Mouse (Mus musculus) heart, embryonic 10.5 days (tissue): ENCODE measurements around the gene Pde11a. TPM values are rescaled to one million over a fixed set of nuclear protein-coding genes. Genes with fewer than 3 reads are reported as not detected.

ENCODE experiments used
- DNase-seq: peaks from one replicate; pipeline ENCODE4 v3.0.0-alpha.2; 2017; ENCODE audit warnings: low spot score
- H3K27ac ChIP-seq: fragments of 300-500 bp; sonication (generic); 2 replicates; pipeline ENCODE4 v1.5.1; 2016; ENCODE audit warnings: mild to moderate bottlenecking
- H3K27me3 ChIP-seq: fragments of 300-500 bp; sonication (generic); 2 replicates; pipeline ENCODE4 v1.6.1; 2016; ENCODE audit warnings: mild to moderate bottlenecking; ENCODE audit not compliant: poor library complexity, insufficient read depth, severe bottlenecking
- H3K36me3 ChIP-seq: fragments of 300-500 bp; sonication (generic); 2 replicates; pipeline ENCODE4 v1.6.1; 2016; ENCODE audit warnings: mild to moderate bottlenecking, moderate library complexity
- H3K4me1 ChIP-seq: fragments of 300-500 bp; sonication (generic); 2 replicates; pipeline ENCODE4 v1.6.1; 2016; ENCODE audit warnings: mild to moderate bottlenecking
- H3K4me3 ChIP-seq: fragments of 300-500 bp; sonication (generic); 2 replicates; pipeline ENCODE4 v1.5.1; 2016; ENCODE audit warnings: mild to moderate bottlenecking, moderate library complexity
- H3K9me3 ChIP-seq: fragments of 300-500 bp; sonication (generic); 2 replicates; pipeline ENCODE4 v1.6.1; 2016; ENCODE audit warnings: mild to moderate bottlenecking, moderate library complexity
- WGBS: fragments of 180-500 bp; shearing (Covaris S2); methylation state at CpG from one replicate; pipeline ENCODE4 v1.1.7; 2016; 5-methylcytosine and 5-hydroxymethylcytosine counted together
- polyA plus RNA-seq: library from polyadenylated mRNA; unstranded; fragments of >200 nt; fragmentation: Nextera tagmentation; extraction: Ambion mirVana; gene quantifications from 2 replicates; pipeline ENCODE4 v1.2.1, GENCODE M21; 2016

Gene Pde11a
- polyA plus RNA-seq, 1 experiment from 2014 or later = 0.62 TPM

GRCm38 (mm10) chr2:76097284-76097683 lies 241.3 kb downstream of the Pde11a start:
- Histone ChIP-seq H3K4me1 (peaks cover 13% of the 10 kb centered on the region), H3K27me3 (peaks cover 9% of the 10 kb centered on the region; the same call in 1 of the 2 replicates), H3K36me3 (no peaks in the 10 kb centered on the region), H3K27ac (no peak overlapping the region), H3K9me3 (no peaks in the 10 kb centered on the region), H3K4me3 (no peak overlapping the region)
- 79% methylated on average over 8 of the region's 8 CpGs for WGBS
- no peak for DNase-seq

- H3K27me3 ChIP-seq = peaks cover 9% of the 10 kb centered on the region; the same call in 1 of the 2 replicates
- no peak overlapping the region for H3K27ac ChIP-seq
- no peaks in the 10 kb centered on the region for H3K9me3 ChIP-seq
- 86% methylated on average over 5 of the region's 5 CpGs for WGBS
- no peak overlapping the region for H3K4me3 ChIP-seq
- H3K4me1 ChIP-seq = peaks cover 13% of the 10 kb centered on the region
- H3K36me3 ChIP-seq = no peaks in the 10 kb centered on the region
- peak; percentile 60 for DNase-seq
Measured at GRCm38 (mm10) chr2:76095861-76096260, 242.7 kb downstream of the Pde11a start.

DNA sequence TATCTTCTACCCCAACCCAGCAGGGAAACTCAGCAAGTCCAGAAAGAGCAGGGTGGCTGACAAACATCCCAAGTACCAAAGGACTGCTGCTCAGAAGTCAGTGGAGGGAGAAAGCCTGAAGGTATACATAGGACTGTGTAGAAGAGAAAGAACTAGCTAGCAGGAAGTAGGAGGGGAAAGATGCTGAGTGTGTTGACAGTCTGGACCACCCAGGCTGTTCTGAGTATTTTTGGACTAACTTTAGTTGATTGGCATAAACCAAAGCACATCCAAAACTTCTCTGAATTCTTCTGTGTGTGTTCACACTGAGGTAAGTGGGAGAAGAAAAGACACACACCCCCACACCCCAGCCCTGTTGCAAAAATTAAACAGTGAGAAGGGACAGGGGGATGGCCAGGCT lies 248.1 kb downstream of the Pde11a start:
- Histone ChIP-seq H3K27ac (no peak overlapping the region), H3K4me3 (no peak overlapping the region), H3K9me3 (no peaks in the 10 kb centered on the region), H3K36me3 (no peaks in the 10 kb centered on the region), H3K4me1 (peaks cover 11% of the 10 kb centered on the region; the same call in 1 of the 2 replicates), H3K27me3 (no peaks in the 10 kb centered on the region)
- DNase-seq = peak; percentile 41

GRCm38 (mm10) chr2:76088844-76089243 lies 249.7 kb downstream of the Pde11a start:
- 60% methylated on average over 4 of the region's 4 CpGs for WGBS
- H3K9me3 ChIP-seq = no peaks in the 10 kb centered on the region
- no peaks in the 10 kb centered on the region for H3K27me3 ChIP-seq
- DNase-seq = no peak
- no peak overlapping the region for H3K4me3 ChIP-seq
- no peak overlapping the region for H3K27ac ChIP-seq
- peaks cover 14% of the 10 kb centered on the region; the same call in 1 of the 2 replicates for H3K4me1 ChIP-seq
- no peaks in the 10 kb centered on the region for H3K36me3 ChIP-seq

GRCm38 (mm10) chr2:76088413-76088812 lies 250.2 kb downstream of the Pde11a start:
- no peaks in the 10 kb centered on the region for H3K9me3 ChIP-seq

DNA sequence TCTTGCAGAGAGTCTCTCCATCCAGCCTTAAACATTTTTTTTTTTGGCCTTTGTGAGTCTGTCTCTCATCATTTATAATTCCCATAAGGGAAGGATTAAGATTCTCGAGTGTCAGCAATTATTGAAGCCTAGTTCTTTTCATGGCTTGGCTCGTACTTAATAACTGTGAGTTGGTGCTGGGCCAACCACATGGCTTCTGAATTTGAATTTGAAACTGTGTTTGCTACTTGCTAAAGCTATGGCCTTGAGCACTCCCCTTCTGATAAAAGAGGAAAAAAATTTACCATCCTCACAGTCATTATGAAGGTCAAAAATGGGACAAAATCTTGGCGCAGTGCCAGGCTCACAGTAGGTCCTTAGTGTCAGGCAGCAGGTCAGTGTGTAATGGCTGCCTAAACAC lies 251.4 kb downstream of the Pde11a start:
- no peaks in the 10 kb centered on the region for H3K9me3 ChIP-seq
- H3K27ac ChIP-seq = no peak overlapping the region
- H3K4me3 ChIP-seq = no peak overlapping the region
- H3K27me3 ChIP-seq = no peaks in the 10 kb centered on the region
- 79% methylated on average over 3 of the region's 3 CpGs for WGBS
- no peak for DNase-seq
- peaks cover 23% of the 10 kb centered on the region; the same call in 1 of the 2 replicates for H3K4me1 ChIP-seq
- H3K36me3 ChIP-seq = no peaks in the 10 kb centered on the region

More at GRCm38 (mm10) chr2:76088413-76088812, 250.2 kb downstream of the Pde11a start:
- Histone ChIP-seq H3K36me3 (no peaks in the 10 kb centered on the region), H3K27ac (no peak overlapping the region), H3K4me1 (peaks cover 19% of the 10 kb centered on the region; the same call in 1 of the 2 replicates), H3K27me3 (no peaks in the 10 kb centered on the region), H3K4me3 (no peak overlapping the region)
- WGBS = 53% methylated on average over 5 of the region's 5 CpGs
- DNase-seq = no peak

GRCm38 (mm10) chr2:76084982-76085381 lies 253.6 kb downstream of the Pde11a start:
- Histone ChIP-seq H3K4me1 (peaks cover 25% of the 10 kb centered on the region), H3K9me3 (no peaks in the 10 kb centered on the region), H3K27me3 (no peaks in the 10 kb centered on the region), H3K36me3 (no peaks in the 10 kb centered on the region), H3K4me3 (no peak overlapping the region), H3K27ac (no peak overlapping the region)
- no peak for DNase-seq
- WGBS = 82% methylated on average over 4 of the region's 4 CpGs

GRCm38 (mm10) chr2:76083901-76084300 lies 254.7 kb downstream of the Pde11a start:
- WGBS = 46% methylated on average over 3 of the region's 3 CpGs
- Histone ChIP-seq H3K9me3 (no peaks in the 10 kb centered on the region), H3K27me3 (no peaks in the 10 kb centered on the region), H3K36me3 (no peaks in the 10 kb centered on the region), H3K27ac (no peak overlapping the region), H3K4me1 (peaks cover 25% of the 10 kb centered on the region), H3K4me3 (no peak overlapping the region)
- DNase-seq = no peak

GRCm38 (mm10) chr2:76083396-76083795 lies 255.2 kb downstream of the Pde11a start:
- Histone ChIP-seq H3K36me3 (no peaks in the 10 kb centered on the region), H3K4me3 (no peak overlapping the region), H3K9me3 (no peaks in the 10 kb centered on the region), H3K27ac (no peak overlapping the region), H3K4me1 (peaks cover 21% of the 10 kb centered on the region), H3K27me3 (no peaks in the 10 kb centered on the region)
- WGBS = 91% methylated on average over 2 of the region's 2 CpGs
- no peak for DNase-seq

- no peak overlapping the region for H3K4me3 ChIP-seq
- no peak overlapping the region for H3K27ac ChIP-seq
- no peaks in the 10 kb centered on the region for H3K9me3 ChIP-seq
- 44% methylated on average over 5 of the region's 5 CpGs for WGBS
- no peak for DNase-seq
- peaks cover 17% of the 10 kb centered on the region for H3K4me1 ChIP-seq
- H3K27me3 ChIP-seq = no peaks in the 10 kb centered on the region
- no peaks in the 10 kb centered on the region for H3K36me3 ChIP-seq
Measured at GRCm38 (mm10) chr2:76081991-76082390, 256.6 kb downstream of the Pde11a start.

GRCm38 (mm10) chr2:76080549-76080948 lies 258.0 kb downstream of the Pde11a start:
- Histone ChIP-seq H3K27me3 (no peaks in the 10 kb centered on the region), H3K9me3 (no peaks in the 10 kb centered on the region), H3K36me3 (no peaks in the 10 kb centered on the region), H3K4me3 (no peak overlapping the region), H3K4me1 (peaks cover 17% of the 10 kb centered on the region), H3K27ac (no peak overlapping the region)
- DNase-seq = no peak
- 66% methylated on average over 3 of the region's 3 CpGs for WGBS

DNA sequence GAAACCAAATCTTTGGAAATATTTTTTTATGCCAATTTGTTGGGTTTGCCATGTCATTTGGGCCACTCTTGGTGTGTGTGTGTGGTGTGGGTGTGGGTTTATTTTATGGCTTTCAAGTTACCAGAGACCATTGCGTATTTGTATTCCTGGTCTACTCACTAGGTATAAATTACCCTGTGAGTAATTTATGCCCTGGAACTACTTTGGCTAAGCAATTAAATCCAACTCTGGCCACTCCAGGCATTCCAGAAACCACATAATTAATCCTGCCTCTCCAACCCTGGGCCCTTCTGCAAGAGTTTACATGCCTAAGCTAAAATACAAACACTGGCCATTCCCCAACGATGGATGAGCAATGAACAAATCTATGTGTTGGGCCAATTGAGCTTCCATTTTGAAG lies 261.7 kb downstream of the Pde11a start:
- no peaks in the 10 kb centered on the region for H3K9me3 ChIP-seq
- H3K4me1 ChIP-seq = peaks cover 2% of the 10 kb centered on the region; the same call in 1 of the 2 replicates
- no peak overlapping the region for H3K4me3 ChIP-seq
- no peak for DNase-seq
- WGBS = 80% methylated on average over 2 of the region's 2 CpGs
- no peak overlapping the region for H3K27ac ChIP-seq
- H3K36me3 ChIP-seq = no peaks in the 10 kb centered on the region
- H3K27me3 ChIP-seq = no peaks in the 10 kb centered on the region

DNA sequence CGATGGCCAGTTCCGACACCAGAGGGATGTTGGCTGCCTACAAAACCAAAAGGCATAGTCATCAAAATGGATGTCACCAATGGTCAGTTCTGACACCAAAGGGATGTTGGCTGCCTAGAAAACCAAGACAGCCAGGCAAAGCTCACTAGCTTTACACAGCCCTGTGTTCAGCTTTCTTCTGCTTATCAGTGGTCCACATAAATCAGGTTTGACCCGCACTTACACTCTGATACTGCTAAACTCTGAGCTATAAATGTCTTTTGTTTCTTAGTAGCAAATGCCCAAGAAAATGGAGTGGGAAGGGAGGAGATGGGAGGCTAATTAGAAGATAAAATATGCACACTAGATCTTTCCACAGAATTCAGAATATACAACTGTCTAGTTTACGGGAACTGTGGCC lies 262.5 kb downstream of the Pde11a start:
- WGBS = 88% methylated on average over 4 of the region's 4 CpGs
- Histone ChIP-seq H3K4me3 (no peak overlapping the region), H3K4me1 (no peaks in the 10 kb centered on the region; the same call in 1 of the 2 replicates), H3K36me3 (no peaks in the 10 kb centered on the region), H3K27ac (no peak overlapping the region), H3K9me3 (no peaks in the 10 kb centered on the region), H3K27me3 (no peaks in the 10 kb centered on the region)
- DNase-seq = no peak

DNA sequence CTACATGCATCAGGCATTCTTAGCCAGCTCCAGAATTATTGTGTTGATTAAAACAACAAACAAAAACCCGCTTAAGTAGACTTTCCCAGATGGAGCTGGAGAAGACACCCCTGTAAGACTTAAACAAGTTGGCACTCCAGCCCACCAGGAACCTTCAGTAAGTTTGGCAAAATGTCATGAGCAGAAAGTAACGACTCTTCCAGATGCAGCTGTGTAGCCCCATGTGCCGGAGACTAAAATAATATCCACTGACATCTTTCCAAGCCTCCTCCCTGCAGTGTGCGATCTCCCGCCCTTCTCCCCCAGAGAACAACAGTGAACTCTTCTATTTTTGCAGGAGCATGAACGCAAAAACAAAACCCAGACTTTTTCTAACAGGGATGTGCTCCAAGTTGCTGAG lies 265.5 kb downstream of the Pde11a start:
- Histone ChIP-seq H3K27me3 (no peaks in the 10 kb centered on the region), H3K27ac (no peak overlapping the region), H3K36me3 (no peaks in the 10 kb centered on the region), H3K9me3 (no peaks in the 10 kb centered on the region), H3K4me3 (no peak overlapping the region), H3K4me1 (peaks cover 18% of the 10 kb centered on the region)
- no peak for DNase-seq
- 74% methylated on average over 6 of the region's 6 CpGs for WGBS
